Mouse (Mus musculus) bone marrow macrophage, adult 2 months (primary cell): Measurements from ENCODE around the gene Lrfn5. TPM values are rescaled to one million over a fixed set of nuclear protein-coding genes. Genes with fewer than 3 reads are reported as not detected.

Experiments
- H3K27ac ChIP-seq: 2 replicates; pipeline ENCODE4 v1.5.1; 2012; ENCODE audit warnings: low read depth, low read length; ENCODE audit not compliant: insufficient read depth
- H3K4me1 ChIP-seq: 2 replicates; pipeline ENCODE4 v1.6.1; 2012; ENCODE audit warnings: low read length; ENCODE audit not compliant: control insufficient read depth, insufficient read depth
- H3K4me3 ChIP-seq: 2 replicates; pipeline ENCODE4 v1.5.1; 2012; ENCODE audit warnings: mild to moderate bottlenecking, low read length, moderate library complexity; ENCODE audit not compliant: insufficient read depth
- CTCF ChIP-seq: IDR thresholded peaks from 2 replicates; pipeline ENCODE4 v1.5.1; 2012; ENCODE audit warnings: low read depth, mild to moderate bottlenecking, low read length, moderate library complexity
- POLR2A ChIP-seq: IDR thresholded peaks from 2 replicates; pipeline ENCODE4 v1.6.1; 2012; ENCODE audit warnings: mild to moderate bottlenecking, low read depth, low read length, borderline replicate concordance
- polyA plus RNA-seq: library from polyadenylated mRNA; stranded (reverse); fragments of >200 nt; gene quantifications from 2 replicates; pipeline ENCODE4 v1.2.4, GENCODE M21; 2012; ENCODE audit not compliant: missing spikeins, insufficient read depth, insufficient read length

The Lrfn5 gene
- polyA plus RNA-seq = 0.25 and 0.27 TPM in 2 replicates

DNA sequence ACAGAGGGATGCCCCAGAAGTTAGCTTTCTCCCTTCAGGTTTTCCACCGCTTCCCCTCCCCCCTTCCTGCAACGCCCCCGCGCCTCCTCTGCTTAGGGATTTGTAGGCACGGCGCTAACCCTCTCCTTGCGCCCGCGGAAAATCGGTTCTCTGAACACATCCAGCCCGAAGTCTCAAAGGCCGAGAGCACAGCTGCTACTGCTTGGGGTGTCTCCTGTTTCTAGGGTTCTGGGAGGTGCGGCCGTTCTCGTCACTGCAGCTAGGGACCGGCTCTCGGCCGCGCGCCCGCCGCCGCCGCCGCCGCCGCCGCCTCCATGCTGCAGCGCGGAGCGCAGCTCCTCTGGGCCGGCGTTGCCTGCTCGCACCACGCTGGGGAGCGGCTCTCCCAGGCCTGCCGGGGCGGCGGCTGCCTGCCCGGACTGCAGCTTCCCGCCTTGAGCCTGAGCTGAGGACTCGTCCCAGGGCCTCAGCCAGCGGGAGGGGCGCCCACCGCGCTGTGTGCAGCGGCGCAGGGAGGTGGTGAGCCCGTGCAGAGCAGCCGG, at the start of gene Lrfn5:
Lrfn5 (plus strand) TSS at position 322 of the 542 bp plus-strand sequence.
- TF ChIP-seq POLR2A (no peak), CTCF (no peak)
- no peaks in the 10 kb centered on the region for H3K4me1 ChIP-seq
- no peak within 1 kb of the TSS for H3K27ac ChIP-seq
- H3K4me3 ChIP-seq = peak within 1 kb of the TSS; percentile 31

DNA sequence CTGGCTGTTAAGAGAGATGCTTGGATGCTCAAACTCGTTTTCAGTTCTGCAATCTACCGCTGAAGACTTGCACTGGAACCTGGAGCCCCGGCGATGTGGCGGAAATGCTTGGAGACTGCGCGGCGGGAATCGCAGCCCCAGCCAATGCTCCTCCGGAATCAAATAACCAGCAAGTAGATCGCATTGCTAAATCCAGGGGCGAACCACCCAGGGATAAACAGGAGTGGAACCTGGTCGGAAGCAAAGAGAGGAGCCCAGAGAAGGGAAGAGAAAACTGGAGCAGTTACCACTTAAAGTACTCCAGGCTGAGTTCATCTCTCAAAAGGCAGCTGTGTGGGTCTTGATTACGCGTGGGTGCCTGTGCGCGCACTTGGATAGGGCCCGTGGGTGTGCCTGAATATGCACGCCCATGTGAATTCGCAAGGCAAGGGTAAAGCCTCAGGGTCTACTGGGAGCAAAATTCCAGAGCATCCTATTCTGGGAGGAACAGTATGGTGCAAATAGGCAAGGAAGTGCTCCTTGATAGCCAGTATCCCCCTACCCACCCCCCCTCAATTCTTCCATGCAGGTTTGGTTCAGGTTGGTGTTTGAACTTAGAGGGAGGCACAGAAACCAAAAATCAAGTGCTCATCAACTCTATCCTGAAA, 1.3 kb upstream of the Lrfn5 start:
- H3K4me3 ChIP-seq = no peak overlapping the region
- no peak for TF ChIP-seq POLR2A
- no peak for TF ChIP-seq CTCF
- no peak overlapping the region for H3K27ac ChIP-seq
- no peaks in the 10 kb centered on the region for H3K4me1 ChIP-seq

DNA sequence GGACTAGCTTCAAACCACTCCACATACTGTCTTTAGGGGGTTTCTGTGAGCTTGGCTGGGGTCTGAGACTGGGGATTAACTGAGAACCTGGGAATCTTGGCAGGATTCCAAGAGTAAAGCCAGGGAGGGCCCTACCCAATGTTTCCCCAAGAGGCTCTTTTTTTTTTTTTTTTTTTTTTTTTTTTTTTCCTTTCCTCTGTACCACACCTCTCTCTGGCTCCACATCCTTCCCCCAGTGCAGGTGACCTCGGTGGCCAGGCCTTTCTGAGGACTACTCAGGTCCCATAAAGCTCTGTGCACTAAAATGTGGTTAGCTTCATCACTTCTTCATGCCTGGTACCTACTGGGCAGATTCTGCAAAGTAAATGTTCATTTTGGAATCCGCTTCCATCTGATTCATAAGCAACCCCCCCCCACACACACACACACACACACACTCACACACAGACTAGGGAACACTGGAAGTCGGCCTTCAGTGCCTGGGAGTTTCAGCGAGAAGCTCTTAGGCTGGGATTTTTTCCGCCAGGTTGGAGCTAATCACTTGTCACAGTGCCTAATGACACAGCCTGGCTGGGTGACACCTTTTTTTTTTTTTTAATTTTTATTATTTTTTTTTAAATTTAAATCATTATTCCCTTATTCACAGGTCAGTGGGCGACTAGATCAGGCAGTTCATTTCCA, 662 bp upstream of the Lrfn5 start:
- H3K4me1 ChIP-seq = no peaks in the 10 kb centered on the region
- TF ChIP-seq POLR2A (no peak), CTCF (no peak)
- no peak overlapping the region for H3K4me3 ChIP-seq
- no peak overlapping the region for H3K27ac ChIP-seq

DNA sequence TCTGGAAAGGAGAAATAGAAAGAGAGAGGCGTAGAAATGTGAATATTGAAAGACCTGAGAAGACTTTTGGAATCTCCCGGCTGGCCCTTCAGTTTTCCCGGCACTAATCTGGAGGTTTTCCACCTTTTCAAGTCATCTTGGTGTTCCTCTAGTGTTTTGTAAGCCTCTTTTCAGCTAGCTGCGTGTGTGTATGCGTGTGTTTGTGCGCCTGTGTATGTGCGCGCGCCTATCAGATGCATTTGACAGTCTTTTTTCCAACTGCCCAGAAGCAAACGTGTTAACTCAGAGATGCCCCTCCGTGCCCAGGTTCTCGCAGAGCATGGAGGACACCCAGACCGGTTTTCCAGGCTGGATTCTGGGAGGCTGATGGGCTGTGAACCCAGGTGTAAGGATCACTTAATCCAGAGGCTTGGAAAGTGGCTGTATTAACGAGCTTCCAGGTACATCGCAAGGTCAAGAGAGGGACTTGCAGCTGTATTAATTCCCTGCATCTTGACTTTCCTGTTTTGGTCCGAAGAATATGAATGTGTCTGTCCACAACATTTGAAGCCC, 757 bp downstream of the Lrfn5 start:
- Histone ChIP-seq H3K4me1 (no peaks in the 10 kb centered on the region), H3K4me3 (no peak overlapping the region), H3K27ac (no peak overlapping the region)
- no peak for TF ChIP-seq CTCF
- no peak for TF ChIP-seq POLR2A

DNA sequence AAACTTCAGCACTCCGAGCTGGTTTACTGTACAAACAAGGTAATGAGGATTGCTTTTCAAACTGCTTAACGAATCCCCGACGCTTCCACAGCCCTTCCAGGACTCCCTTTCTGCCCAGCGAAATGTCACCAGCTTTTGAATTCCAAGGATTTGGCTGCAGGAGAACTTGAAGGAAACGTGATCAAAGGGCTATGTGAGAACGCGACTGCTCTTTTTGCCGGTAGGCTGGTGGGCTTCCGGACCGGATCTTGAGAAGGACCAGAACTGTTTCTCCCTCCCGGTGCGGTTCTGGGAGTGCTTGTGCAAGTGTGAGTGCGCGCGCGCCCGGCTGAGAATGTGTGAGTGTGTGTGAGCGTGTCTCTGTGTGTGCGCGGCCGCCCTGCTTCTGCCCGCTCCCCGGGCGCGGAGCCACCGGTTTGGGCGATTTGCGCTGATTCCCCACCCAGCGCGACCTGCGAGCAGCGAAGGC, 1.3 kb downstream of the Lrfn5 start:
- Histone ChIP-seq H3K4me3 (no peak overlapping the region), H3K4me1 (no peaks in the 10 kb centered on the region), H3K27ac (no peak overlapping the region)
- TF ChIP-seq POLR2A (no peak), CTCF (no peak)

DNA sequence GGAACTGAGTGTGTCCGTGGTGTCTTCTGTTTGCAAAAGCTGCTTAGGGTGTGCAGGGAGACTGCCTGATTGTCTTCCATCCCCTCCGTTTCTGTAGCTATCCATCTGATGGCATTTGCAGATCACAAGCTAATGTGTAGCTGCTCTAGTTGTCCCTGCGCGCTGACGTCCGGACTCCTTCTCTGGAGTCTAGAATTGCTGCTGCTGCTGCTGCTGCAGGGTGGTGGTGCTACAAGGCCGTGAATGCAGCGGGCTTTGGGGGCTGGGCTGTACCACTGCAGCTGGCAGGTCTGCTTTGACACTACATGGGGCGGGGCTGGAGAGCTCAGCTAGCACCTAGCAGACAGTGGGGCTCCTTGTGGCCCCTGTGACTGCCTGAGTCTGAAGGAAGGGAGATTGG, 3.2 kb downstream of the Lrfn5 start:
- no peak for TF ChIP-seq POLR2A
- TF ChIP-seq CTCF = no peak
- no peaks in the 10 kb centered on the region for H3K4me1 ChIP-seq
- H3K4me3 ChIP-seq = no peak overlapping the region
- H3K27ac ChIP-seq = no peak overlapping the region

DNA sequence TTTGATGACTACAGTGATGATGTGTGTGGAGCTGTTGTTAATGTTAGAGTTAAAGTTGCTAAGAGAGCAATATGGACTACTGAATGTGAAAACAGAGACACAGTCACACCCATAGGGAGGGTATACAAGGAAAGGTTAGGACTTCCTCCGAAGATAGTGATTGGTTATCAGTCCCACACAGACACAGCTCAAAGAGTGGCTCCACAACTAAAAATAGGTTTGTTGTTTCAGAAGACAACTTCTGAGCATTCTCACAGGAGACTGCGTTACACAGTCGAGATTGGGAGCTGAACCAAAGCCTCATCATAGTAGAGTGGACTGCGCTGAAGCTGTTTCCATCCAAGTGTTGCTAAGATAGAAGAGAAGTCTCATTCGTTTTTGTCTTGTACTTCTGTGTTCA, 57.0 kb downstream of the Lrfn5 start:
- TF ChIP-seq CTCF (no peak), POLR2A (no peak)
- Histone ChIP-seq H3K27ac (no peak overlapping the region), H3K4me1 (no peaks in the 10 kb centered on the region), H3K4me3 (no peak overlapping the region)

DNA sequence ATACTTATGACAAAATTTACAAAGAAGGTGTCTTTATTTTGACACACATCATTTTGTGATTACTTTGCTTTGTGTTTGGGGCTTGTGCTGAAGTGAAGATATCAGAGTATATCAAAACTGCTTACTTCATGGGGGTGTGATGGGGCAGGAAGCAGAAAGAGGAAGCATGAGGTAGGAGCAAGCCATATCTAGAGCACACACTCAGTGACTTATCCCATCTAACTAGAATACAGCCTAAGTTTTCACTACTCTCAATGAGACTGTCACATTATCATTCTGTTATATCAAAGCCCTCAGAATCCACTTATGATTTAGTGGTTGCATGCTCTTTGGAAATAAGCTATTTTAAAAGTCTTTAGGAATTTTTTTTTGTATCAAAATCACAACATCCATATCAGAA, 77.4 kb downstream of the Lrfn5 start:
- no peak overlapping the region for H3K4me3 ChIP-seq
- TF ChIP-seq CTCF = no peak
- TF ChIP-seq POLR2A = no peak
- no peaks in the 10 kb centered on the region for H3K4me1 ChIP-seq
- H3K27ac ChIP-seq = no peak overlapping the region

DNA sequence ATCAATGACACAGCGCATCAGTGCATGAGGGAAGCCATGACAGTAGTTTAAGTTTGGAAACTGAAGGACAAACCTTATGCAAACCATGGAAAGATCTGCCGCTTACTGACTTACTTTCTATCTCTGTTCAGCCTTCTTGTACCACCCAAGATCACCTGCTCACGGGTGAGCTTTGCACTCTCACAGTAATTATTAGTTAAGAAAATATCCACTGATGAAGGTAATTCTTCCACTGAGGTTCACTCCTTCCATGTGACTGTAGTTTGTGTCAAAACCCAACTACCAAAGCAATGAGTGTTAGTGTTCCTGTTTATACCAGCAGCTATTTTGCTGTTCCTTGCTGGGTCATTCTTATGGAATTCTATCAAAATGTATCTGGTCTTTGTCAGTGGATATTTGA, 84.9 kb downstream of the Lrfn5 start:
- TF ChIP-seq POLR2A (no peak), CTCF (no peak)
- Histone ChIP-seq H3K4me1 (no peaks in the 10 kb centered on the region), H3K27ac (no peak overlapping the region), H3K4me3 (no peak overlapping the region)

DNA sequence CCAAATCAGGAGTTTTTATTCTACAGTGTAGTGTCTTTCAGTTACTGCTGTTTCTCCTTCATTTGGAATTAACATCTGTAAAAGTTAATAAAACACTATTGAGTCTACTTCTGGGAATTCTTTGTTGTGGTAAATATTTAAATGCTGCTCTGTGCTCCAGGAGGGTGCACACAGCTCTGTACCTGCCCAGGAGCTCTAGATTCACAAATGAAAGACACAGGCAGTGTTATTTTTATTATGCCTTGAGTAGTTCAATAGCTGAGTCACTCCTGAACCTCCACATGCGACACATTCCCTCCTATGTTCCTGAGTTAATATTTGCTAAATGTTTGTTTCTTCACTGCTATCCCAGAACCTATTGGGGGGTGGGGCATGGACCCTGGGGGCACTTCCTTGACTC, 87.1 kb downstream of the Lrfn5 start:
- TF ChIP-seq POLR2A (no peak), CTCF (no peak)
- H3K27ac ChIP-seq = no peak overlapping the region
- no peaks in the 10 kb centered on the region for H3K4me1 ChIP-seq
- H3K4me3 ChIP-seq = no peak overlapping the region
